Mouse (Mus musculus): ENCODE measurements around the gene Fndc10. TPM values are rescaled to one million over a fixed set of nuclear protein-coding genes. Genes with fewer than 3 reads are reported as not detected.
"Not testable (repeated sequence)": the region's sequence is repeated elsewhere in the genome, so short reads cannot be mapped to it uniquely, and the experiment has no call there.

Fndc10 gene
- total RNA-seq, 2 experiments from 2014 or later, result 1.5 to 1.8 TPM

DNA sequence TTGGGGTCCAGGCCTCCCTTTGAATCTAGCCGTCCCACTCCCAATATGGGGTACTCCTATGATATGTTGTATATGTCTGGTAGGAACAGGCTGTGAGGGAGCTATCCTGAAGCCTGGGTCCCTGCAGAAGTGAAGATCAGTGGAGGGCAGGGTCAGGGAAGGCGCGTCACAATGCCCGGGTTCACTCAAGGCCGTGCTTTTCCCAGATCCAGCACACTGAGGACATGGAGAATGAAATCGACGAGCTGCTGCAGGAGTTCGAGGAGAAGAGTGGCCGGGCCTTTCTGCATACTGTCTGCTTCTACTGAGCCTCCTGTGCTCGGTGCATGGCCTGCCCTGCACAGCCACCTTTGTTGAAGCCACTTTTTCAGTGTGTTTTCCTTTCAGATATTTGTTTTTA lies 39.1 kb downstream of the Fndc10 start:
- intact Hi-C loops (cut with DNase I), result no loop called here
- no peak for DNase-seq

DNA sequence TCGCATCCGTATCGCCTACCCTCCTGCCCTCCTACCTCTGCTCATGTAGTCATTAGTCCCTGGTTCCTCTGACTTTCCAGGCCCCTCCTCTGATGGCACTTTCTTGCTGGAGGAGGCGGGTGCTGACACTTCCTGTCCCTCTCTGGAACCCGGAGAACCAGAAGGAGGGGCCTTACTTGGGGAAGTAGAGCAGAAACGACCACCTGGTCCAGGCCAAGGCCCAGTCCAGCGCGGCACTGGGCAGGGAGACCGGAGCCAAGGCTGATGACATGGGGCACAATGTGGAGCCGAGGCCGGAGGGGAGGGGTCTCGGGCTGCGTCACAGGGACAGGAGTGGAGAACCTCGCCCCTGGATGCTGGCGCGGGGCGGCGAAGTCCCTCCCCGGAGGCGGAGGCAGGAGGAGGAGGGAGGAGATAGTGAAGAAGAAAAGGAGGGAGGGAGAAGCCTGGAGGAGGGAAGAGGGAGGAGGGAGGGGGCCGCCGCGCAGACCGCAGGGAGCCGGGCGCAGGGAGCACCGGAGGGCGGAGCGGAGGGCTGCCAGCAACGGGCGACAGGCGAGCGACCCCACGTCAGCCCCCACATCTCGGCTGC lies 40.3 kb downstream of the Fndc10 start, which contains the start of gene Tmem240:
Gene Tmem240 (plus strand): TSS at position 451 of the 592 bp plus-strand sequence.
- intact Hi-C loops (cut with DNase I), result no loop called here
- DNase-seq, result peak; percentile 86 to 89

DNA sequence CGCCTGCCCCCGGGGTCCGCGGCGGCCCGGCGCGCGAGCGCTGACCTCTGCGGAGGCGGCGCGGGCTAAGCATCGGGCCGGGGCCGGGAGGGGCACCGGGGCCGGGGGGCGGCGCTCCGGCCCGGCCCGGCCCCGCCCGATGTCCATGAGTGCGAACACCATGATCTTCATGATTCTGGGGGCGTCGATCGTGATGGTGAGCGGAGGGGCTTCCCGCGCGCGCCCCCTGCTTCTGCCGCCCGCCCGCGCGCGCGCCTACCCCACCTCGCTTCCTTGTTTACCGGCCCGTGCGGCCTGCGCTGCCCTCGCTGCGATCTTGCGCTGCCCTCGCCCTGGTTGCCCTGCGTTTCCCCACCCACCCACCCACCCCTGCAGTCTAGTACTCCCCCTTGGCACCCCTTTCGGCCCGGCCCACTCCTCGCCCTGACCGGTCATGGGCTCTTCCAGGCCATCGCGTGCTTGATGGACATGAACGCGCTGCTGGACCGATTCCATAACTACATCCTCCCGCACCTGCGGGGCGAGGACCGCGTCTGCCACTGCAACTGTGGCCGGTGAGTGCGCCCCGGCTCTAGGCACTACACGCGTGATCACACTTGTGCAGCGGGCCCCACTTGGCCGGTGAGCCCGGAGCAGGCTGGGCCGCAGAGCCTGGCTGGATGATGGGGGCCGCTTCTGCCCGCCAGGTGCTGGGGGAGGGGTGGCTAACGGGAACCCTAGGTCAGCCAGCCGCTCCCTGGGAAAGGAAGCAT lies 41.0 kb downstream of the Fndc10 start:
- peak; percentile 38 to 45 for DNase-seq

DNA sequence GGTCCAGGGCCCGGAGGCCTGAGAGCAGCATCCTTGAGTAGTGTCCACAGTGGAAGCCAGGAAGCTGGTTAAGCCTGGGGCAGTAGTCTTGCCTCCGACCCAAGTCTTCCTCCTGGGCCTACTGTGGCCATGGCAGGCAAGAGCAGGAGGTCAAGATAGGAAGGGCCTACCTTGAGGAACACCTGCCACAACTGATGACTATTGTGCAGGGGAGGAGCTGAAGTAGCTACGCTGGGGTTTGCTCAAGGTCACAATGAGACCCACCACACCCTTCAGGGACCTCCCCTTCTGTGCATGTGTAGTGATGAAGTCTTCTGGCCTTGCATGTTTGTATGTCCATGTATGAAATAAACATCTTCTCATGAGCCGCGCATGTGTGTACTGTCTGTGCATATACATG lies 41.6 kb downstream of the Fndc10 start:
- intact Hi-C loops (cut with DNase I), result no loop called here
- no peak for DNase-seq

More for the DNA sequence above, 41.0 kb downstream of the Fndc10 start:
- intact Hi-C loops (cut with DNase I), result no loop called here

DNA sequence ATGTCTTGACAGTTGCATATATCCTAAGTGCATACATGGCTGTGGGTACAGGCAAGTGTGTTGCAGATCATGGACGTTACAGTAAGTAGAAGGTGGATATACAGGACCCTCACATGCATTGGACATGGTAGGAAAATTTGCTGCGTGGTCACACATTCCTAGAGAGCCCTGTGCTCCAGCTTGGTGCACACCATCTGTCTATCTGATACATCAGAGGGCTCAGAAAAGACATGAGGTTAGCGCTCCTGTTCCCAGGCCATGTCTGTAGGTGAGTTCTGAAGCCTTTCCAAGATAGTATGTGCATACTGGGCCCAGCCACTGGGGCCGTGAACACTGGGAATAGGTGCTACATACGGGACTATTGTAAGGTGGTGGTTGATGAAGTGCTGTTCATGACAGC lies 42.3 kb downstream of the Fndc10 start:
- intact Hi-C loops (cut with DNase I), result no loop called here
- DNase-seq, result no peak

DNA sequence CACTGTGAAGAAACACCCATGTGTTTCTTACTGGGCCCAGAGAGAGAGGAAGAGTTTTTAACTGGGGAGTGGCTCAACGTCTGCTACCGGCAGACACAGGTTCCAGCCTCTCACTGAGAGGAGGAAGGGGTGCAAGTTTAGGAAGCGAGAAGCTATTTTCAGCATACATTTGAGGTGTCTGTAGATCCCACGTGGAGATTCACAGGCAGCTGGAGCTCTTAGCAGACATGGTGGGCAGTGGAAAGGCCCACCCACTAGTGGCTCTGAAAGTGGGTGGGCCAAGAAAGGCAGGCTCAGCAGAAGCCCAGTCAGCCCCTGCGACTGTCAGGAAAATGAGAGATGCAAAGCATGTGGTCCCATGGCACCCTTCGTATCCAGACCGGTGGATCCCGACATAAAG lies 44.1 kb downstream of the Fndc10 start:
- intact Hi-C loops (cut with DNase I), result no loop called here
- DNase-seq, result no peak

GRCm38 (mm10) chr4:155739152-155739551 lies 45.0 kb downstream of the Fndc10 start:
- DNase-seq, result no peak
- intact Hi-C loops (cut with DNase I), result no loop called here

GRCm38 (mm10) chr4:155739741-155740636 lies 45.8 kb downstream of the Fndc10 start:
- intact Hi-C loops (cut with DNase I), result no loop called here

GRCm38 (mm10) chr4:155740681-155741080 lies 46.5 kb downstream of the Fndc10 start:
- DNase-seq; intact Hi-C loops (cut with DNase I): not testable (repeated sequence)

More at GRCm38 (mm10) chr4:155739741-155740636, 45.8 kb downstream of the Fndc10 start:
- DNase-seq, result peak; percentile 50 to 59

DNA sequence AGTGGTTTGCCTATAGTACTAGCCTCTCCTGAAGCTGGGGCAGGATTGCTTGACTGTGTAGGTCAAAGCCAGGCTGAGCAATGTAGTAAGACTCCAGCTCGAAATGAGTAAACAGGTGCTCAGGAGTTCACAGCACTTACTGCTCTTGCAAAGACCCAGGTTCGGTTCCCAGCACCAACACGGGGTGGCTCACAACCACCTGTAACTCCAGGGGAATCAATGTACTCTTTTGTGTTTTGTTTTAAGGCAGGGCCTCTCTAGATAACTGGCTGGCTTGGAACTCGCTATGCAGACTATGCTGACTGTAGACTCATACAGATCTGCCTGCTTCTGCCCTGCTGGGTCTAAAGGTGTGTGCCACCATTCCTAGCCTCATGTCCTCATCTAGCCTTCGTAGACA lies 48.5 kb downstream of the Fndc10 start:
- no peak for DNase-seq

DNA sequence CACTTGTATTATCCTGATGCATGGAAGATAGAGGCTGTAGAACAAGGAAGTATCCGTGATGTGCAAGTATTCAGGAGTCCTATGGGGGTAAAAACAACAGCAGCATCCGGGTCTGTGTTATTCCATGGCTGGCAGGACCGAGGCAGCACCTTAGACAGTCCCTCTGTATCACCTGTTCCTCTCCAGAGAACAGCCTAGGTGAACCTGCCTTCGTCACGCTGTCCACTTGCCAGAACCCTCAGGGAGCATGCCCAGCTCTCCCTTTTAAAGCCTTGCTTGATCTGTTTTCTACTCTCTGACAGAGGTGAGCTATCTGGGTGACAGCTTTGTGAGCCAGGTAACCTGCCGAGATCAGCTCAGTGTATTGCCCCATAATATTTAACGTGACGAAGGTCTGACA lies 50.3 kb downstream of the Fndc10 start:
- no peak for DNase-seq
- intact Hi-C loops (cut with DNase I), result no loop called here

More for the DNA sequence above, 48.5 kb downstream of the Fndc10 start:
- intact Hi-C loops (cut with DNase I), result no loop called here

GRCm38 (mm10) chr4:155745136-155745535 lies 51.0 kb downstream of the Fndc10 start:
- DNase-seq, result no peak
- intact Hi-C loops (cut with DNase I), result no loop called here

Other genes with a start within 250 kb of the Fndc10 start
- gene Tmem52, start 225.2 kb upstream of the Fndc10 start, total RNA-seq (2021), result 1 to 10 TPM; 3.6 to 6.9 TPM
- 100 to 1,000 TPM; 207 to 223 TPM for gene Gnb1, start 203.0 kb upstream of the Fndc10 start, total RNA-seq (2021)
- 10 to 100 TPM; 36.6 to 36.7 TPM for gene Nadk, start 132.0 kb upstream of the Fndc10 start, total RNA-seq (2021)
- 10 to 100 TPM; 11.2 to 11.4 TPM for gene Slc35e2, start 92.9 kb upstream of the Fndc10 start, total RNA-seq (2021)
- 10 to 100 TPM; 25.8 to 28.9 TPM for gene Cdk11b, start 69.5 kb upstream of the Fndc10 start, total RNA-seq (2021)
- not detected for gene Gm10563, start 48.9 kb upstream of the Fndc10 start, total RNA-seq (2021)
- 10 to 100 TPM; 14.5 to 16.8 TPM for gene Mmp23, start 41.0 kb upstream of the Fndc10 start, total RNA-seq (2021)
- 10 to 100 TPM; 22.4 to 24.9 TPM for gene Mib2, start 25.1 kb upstream of the Fndc10 start, total RNA-seq (2021)
- 10 to 100 TPM; 44.3 to 48.6 TPM for gene Ssu72, start 10.5 kb downstream of the Fndc10 start, total RNA-seq (2021)
- gene Tmem240, start 40.5 kb downstream of the Fndc10 start, total RNA-seq (2021), result under 1 TPM; 0.38 to 0.44 TPM
- gene Atad3a, start 66.8 kb downstream of the Fndc10 start, total RNA-seq (2021), result 10 to 100 TPM; 54.3 to 59.2 TPM
- gene Vwa1, start 80.4 kb downstream of the Fndc10 start, total RNA-seq (2021), result 10 to 100 TPM in 1 of 2 experiments, 1 to 10 TPM in 1; 9.2 to 12.6 TPM
- gene Tmem88b, start 91.5 kb downstream of the Fndc10 start, total RNA-seq (2021), result 1 to 10 TPM; 1.2 TPM
- not detected for gene Ankrd65, start 96.1 kb downstream of the Fndc10 start, total RNA-seq (2021)
- gene Mrpl20, start 108.5 kb downstream of the Fndc10 start, total RNA-seq (2021), result 10 to 100 TPM; 72.4 to 72.5 TPM
- 10 to 100 TPM; 49.1 to 55.8 TPM for gene Ccnl2, start 118.1 kb downstream of the Fndc10 start, total RNA-seq (2021)
- 10 to 100 TPM; 96.4 to 97.5 TPM for gene Aurkaip1, start 136.9 kb downstream of the Fndc10 start, total RNA-seq (2021)
- gene Mxra8, start 145.3 kb downstream of the Fndc10 start, total RNA-seq (2021), result 10 to 100 TPM; 46.9 to 58.4 TPM
- 10 to 100 TPM; 41.1 to 46.6 TPM for gene Dvl1, start 153.1 kb downstream of the Fndc10 start, total RNA-seq (2021)
- under 1 TPM; 0.26 to 0.32 TPM for gene Tas1r3, start 169.0 kb downstream of the Fndc10 start, total RNA-seq (2021)
- 10 to 100 TPM in 1 of 2 experiments, 1 to 10 TPM in 1; 9.9 to 10.6 TPM for gene Cptp, start 175.1 kb downstream of the Fndc10 start, total RNA-seq (2021)
- gene Ints11, start 175.2 kb downstream of the Fndc10 start, total RNA-seq (2021), result 10 to 100 TPM; 16.9 to 19.5 TPM
- gene Pusl1, start 197.4 kb downstream of the Fndc10 start, total RNA-seq (2021), result 10 to 100 TPM; 14.8 to 18.0 TPM
- 10 to 100 TPM; 19.6 to 21.6 TPM for gene Acap3, start 197.5 kb downstream of the Fndc10 start, total RNA-seq (2021)
- gene Ube2j2, start 249.5 kb downstream of the Fndc10 start, total RNA-seq (2021), result 10 to 100 TPM; 53.1 to 62.6 TPM

All from heart, postnatal 14 days (tissue).